Mouse (Mus musculus) liver, embryonic 13.5 days (tissue): ENCODE results near the gene Lrfn4. TPM values are rescaled to one million over a fixed set of nuclear protein-coding genes. Genes with fewer than 3 reads are reported as not detected.

ENCODE experiments used
- ATAC-seq: fragments of 200-750 bp; cut with Nextera tagmentation; 2 replicates; pipeline ENCODE4 v1.8.0; 2017; ENCODE audit warnings: low read depth, mild to moderate bottlenecking, moderate number of reproducible peaks, moderate library complexity
- DNase-seq: peaks from one replicate; pipeline ENCODE4 v3.0.0; 2022
- H3K27ac ChIP-seq: fragments of 300-500 bp; sonication (generic); 2 replicates; pipeline ENCODE4 v1.5.1; 2015; ENCODE audit warnings: moderate library complexity, mild to moderate bottlenecking, inconsistent platforms
- H3K27me3 ChIP-seq: fragments of 300-500 bp; sonication (generic); 2 replicates; pipeline ENCODE4 v1.6.1; 2015; ENCODE audit warnings: mild to moderate bottlenecking, inconsistent platforms
- H3K36me3 ChIP-seq: fragments of 300-500 bp; sonication (generic); 2 replicates; pipeline ENCODE4 v1.6.1; 2015; ENCODE audit warnings: mild to moderate bottlenecking, inconsistent platforms
- H3K4me1 ChIP-seq: fragments of 300-500 bp; sonication (generic); replicated peaks from 2 replicates; pipeline ENCODE4 v1.6.1; 2015; ENCODE audit warnings: inconsistent platforms
- H3K4me2 ChIP-seq: fragments of 300-500 bp; sonication (generic); 2 replicates; pipeline ENCODE4 v1.6.1; 2015; ENCODE audit warnings: inconsistent platforms, mild to moderate bottlenecking, moderate library complexity
- H3K4me3 ChIP-seq: fragments of 300-500 bp; sonication (generic); replicated peaks from 2 replicates; pipeline ENCODE4 v1.5.1; 2015; ENCODE audit warnings: mild to moderate bottlenecking, inconsistent platforms
- H3K9ac ChIP-seq: fragments of 300-500 bp; sonication (generic); 2 replicates; pipeline ENCODE4 v1.6.1; 2015; ENCODE audit warnings: mild to moderate bottlenecking, inconsistent platforms
- H3K9me3 ChIP-seq: fragments of 300-500 bp; sonication (generic); replicated peaks from 2 replicates; pipeline ENCODE4 v1.6.1; 2016; ENCODE audit warnings: inconsistent platforms
- WGBS: fragments of 180-500 bp; shearing (Covaris S2); methylation state at CpG from one replicate; pipeline ENCODE4 v1.1.7; 2015; ENCODE audit not compliant: insufficient replicate concordance; 5-methylcytosine and 5-hydroxymethylcytosine counted together
- polyA plus RNA-seq: library from polyadenylated mRNA; unstranded; fragments of >200 nt; fragmentation: Nextera tagmentation; extraction: Ambion mirVana; gene quantifications from 2 replicates; pipeline ENCODE4 v1.2.1, GENCODE M21; 2015

Gene Lrfn4
- polyA plus RNA-seq, 1 experiment from 2014 or later = 0.59 TPM

- H3K27ac ChIP-seq = no peak overlapping the region
- ATAC-seq = no peak
- no peaks in the 10 kb centered on the region for H3K9me3 ChIP-seq
- H3K36me3 ChIP-seq = peaks cover 51% of the 10 kb centered on the region
- H3K4me2 ChIP-seq = no peak overlapping the region
- peaks cover 40% of the 10 kb centered on the region for H3K4me1 ChIP-seq
- WGBS = 90% methylated on average over 9 of the region's 9 CpGs
- no peak overlapping the region for H3K4me3 ChIP-seq
- DNase-seq = no peak
- H3K9ac ChIP-seq = no peak overlapping the region
- H3K27me3 ChIP-seq = no peaks in the 10 kb centered on the region
These were observed 8.0 kb upstream of the Lrfn4 start for GRCm38 (mm10) chr19:4623419-4623818.

GRCm38 (mm10) chr19:4622780-4623179 is 7.3 kb upstream of the Lrfn4 start:
- Histone ChIP-seq H3K36me3 (peaks cover 54% of the 10 kb centered on the region), H3K9me3 (no peaks in the 10 kb centered on the region), H3K4me3 (no peak overlapping the region), H3K27me3 (0 out of 2 replicates have a peak, but pooled peaks cover 2% of the 10 kb centered on the region), H3K4me2 (no peak overlapping the region), H3K9ac (no peak overlapping the region), H3K4me1 (peaks cover 34% of the 10 kb centered on the region), H3K27ac (no peak overlapping the region)
- WGBS = 80% methylated on average over 5 of the region's 5 CpGs
- ATAC-seq = no peak
- DNase-seq = no peak

- Histone ChIP-seq H3K9ac (no peak overlapping the region), H3K9me3 (no peaks in the 10 kb centered on the region), H3K4me3 (no peak overlapping the region), H3K27me3 (peaks cover 22% of the 10 kb centered on the region), H3K4me2 (no peak overlapping the region), H3K36me3 (peaks cover 54% of the 10 kb centered on the region), H3K27ac (no peak overlapping the region), H3K4me1 (peaks cover 26% of the 10 kb centered on the region)
- DNase-seq (no peak), ATAC-seq (no peak)
- 78% methylated on average over 7 of the region's 7 CpGs for WGBS
These were observed 5.3 kb upstream of the Lrfn4 start for GRCm38 (mm10) chr19:4620721-4621120.

- no peak overlapping the region for H3K9ac ChIP-seq
- H3K4me1 ChIP-seq = peaks cover 33% of the 10 kb centered on the region
- peaks cover 54% of the 10 kb centered on the region for H3K36me3 ChIP-seq
- WGBS = 80% methylated on average over 10 of the region's 10 CpGs
- H3K27me3 ChIP-seq = peaks cover 35% of the 10 kb centered on the region
- no peak overlapping the region for H3K4me3 ChIP-seq
- H3K27ac ChIP-seq = no peak overlapping the region
- no peak for ATAC-seq
- no peaks in the 10 kb centered on the region for H3K9me3 ChIP-seq
- DNase-seq = no peak
- no peak overlapping the region for H3K4me2 ChIP-seq
These were observed 4.0 kb upstream of the Lrfn4 start for GRCm38 (mm10) chr19:4619461-4619860.

- H3K4me3 ChIP-seq = no peak overlapping the region
- no peak overlapping the region for H3K4me2 ChIP-seq
- no peak overlapping the region for H3K27ac ChIP-seq
- H3K9me3 ChIP-seq = no peaks in the 10 kb centered on the region
- H3K36me3 ChIP-seq = peaks cover 44% of the 10 kb centered on the region
- DNase-seq = no peak
- WGBS = 40% methylated on average over 18 of the region's 18 CpGs
- peaks cover 45% of the 10 kb centered on the region for H3K27me3 ChIP-seq
- H3K9ac ChIP-seq = no peak overlapping the region
- no peak for ATAC-seq
- peaks cover 31% of the 10 kb centered on the region for H3K4me1 ChIP-seq
These were observed 2.7 kb upstream of the Lrfn4 start for GRCm38 (mm10) chr19:4618183-4618582.

- H3K4me2 ChIP-seq = peak overlapping the region; percentile 89
- 0 out of 2 replicates have a peak overlapping the region, but pooled peaks have one; percentile 75 for H3K9ac ChIP-seq
- peaks cover 31% of the 10 kb centered on the region for H3K36me3 ChIP-seq
- peaks cover 45% of the 10 kb centered on the region for H3K27me3 ChIP-seq
- no peak overlapping the region for H3K4me3 ChIP-seq
- 31% methylated on average over 4 of the region's 4 CpGs for WGBS
- DNase-seq = no peak
- H3K4me1 ChIP-seq = peaks cover 31% of the 10 kb centered on the region
- H3K9me3 ChIP-seq = no peaks in the 10 kb centered on the region
- no peak overlapping the region for H3K27ac ChIP-seq
- no peak for ATAC-seq
These were observed 1.1 kb upstream of the Lrfn4 start for GRCm38 (mm10) chr19:4616546-4616945.

GRCm38 (mm10) chr19:4614305-4615150 is 939 bp downstream of the Lrfn4 start:
- Histone ChIP-seq H3K4me2 (peak overlapping the region; percentile 89), H3K27me3 (peaks cover 45% of the 10 kb centered on the region), H3K9ac (peak overlapping the region; percentile 75), H3K9me3 (no peaks in the 10 kb centered on the region), H3K4me1 (peaks cover 31% of the 10 kb centered on the region), H3K4me3 (peak overlapping the region; percentile 69), H3K36me3 (peaks cover 11% of the 10 kb centered on the region; the same call in 1 of the 2 replicates), H3K27ac (no peak overlapping the region)
- 26% methylated on average over 41 of the region's 49 CpGs for WGBS
- no peak for DNase-seq
- no peak for ATAC-seq

GRCm38 (mm10) chr19:4613464-4614304 is 1.8 kb downstream of the Lrfn4 start:
- ATAC-seq (no peak), DNase-seq (no peak)
- Histone ChIP-seq H3K4me2 (peak overlapping the region; percentile 89), H3K4me1 (peaks cover 31% of the 10 kb centered on the region), H3K9me3 (no peaks in the 10 kb centered on the region), H3K27ac (no peak overlapping the region), H3K27me3 (peaks cover 45% of the 10 kb centered on the region), H3K4me3 (no peak overlapping the region), H3K9ac (no peak overlapping the region), H3K36me3 (peaks cover 7% of the 10 kb centered on the region; the same call in 1 of the 2 replicates)
- WGBS = 90% methylated on average over 33 of the region's 33 CpGs

- H3K9ac ChIP-seq = no peak overlapping the region
- DNase-seq (no peak), ATAC-seq (no peak)
- H3K36me3 ChIP-seq = peaks cover 4% of the 10 kb centered on the region; the same call in 1 of the 2 replicates
- H3K4me2 ChIP-seq = no peak overlapping the region
- 83% methylated on average over 19 of the region's 19 CpGs for WGBS
- peaks cover 31% of the 10 kb centered on the region for H3K4me1 ChIP-seq
- no peak overlapping the region for H3K4me3 ChIP-seq
- no peaks in the 10 kb centered on the region for H3K9me3 ChIP-seq
- H3K27me3 ChIP-seq = peaks cover 39% of the 10 kb centered on the region
- no peak overlapping the region for H3K27ac ChIP-seq
These were observed 3.1 kb downstream of the Lrfn4 start for GRCm38 (mm10) chr19:4612181-4612961.

GRCm38 (mm10) chr19:4610109-4610508 is 5.4 kb downstream of the Lrfn4 start:
- ATAC-seq (no peak), DNase-seq (no peak)
- H3K4me2 ChIP-seq = no peak overlapping the region
- no peaks in the 10 kb centered on the region for H3K9me3 ChIP-seq
- no peak overlapping the region for H3K9ac ChIP-seq
- H3K4me3 ChIP-seq = no peak overlapping the region
- H3K4me1 ChIP-seq = peaks cover 16% of the 10 kb centered on the region
- WGBS = 51% methylated on average over 4 of the region's 4 CpGs
- H3K27ac ChIP-seq = no peak overlapping the region
- peaks cover 4% of the 10 kb centered on the region; the same call in 1 of the 2 replicates for H3K36me3 ChIP-seq
- peaks cover 16% of the 10 kb centered on the region for H3K27me3 ChIP-seq

- no peak overlapping the region for H3K9ac ChIP-seq
- no peak for DNase-seq
- 61% methylated on average over 4 of the region's 4 CpGs for WGBS
- peaks cover 21% of the 10 kb centered on the region for H3K4me1 ChIP-seq
- H3K9me3 ChIP-seq = no peaks in the 10 kb centered on the region
- no peak overlapping the region for H3K4me3 ChIP-seq
- H3K4me2 ChIP-seq = no peak overlapping the region
- no peak for ATAC-seq
- peaks cover under 1% of the 10 kb centered on the region; the same call in 1 of the 2 replicates for H3K27me3 ChIP-seq
- H3K27ac ChIP-seq = no peak overlapping the region
- H3K36me3 ChIP-seq = peaks cover 4% of the 10 kb centered on the region; the same call in 1 of the 2 replicates
These were observed 7.0 kb downstream of the Lrfn4 start for GRCm38 (mm10) chr19:4608511-4608910.
